Mouse (Mus musculus) gonadal fat pad, adult 2 months (tissue): Measurements from ENCODE around the gene Carns1. TPM values are rescaled to one million over a fixed set of nuclear protein-coding genes. Genes with fewer than 3 reads are reported as not detected.

Experiments
- polyA plus RNA-seq: library from polyadenylated mRNA; depleted of rRNA; stranded (reverse); fragments of >200 nt; gene quantifications from 2 replicates; pipeline ENCODE4 v1.2.3, GENCODE M21; 2012; rRNA removed

Carns1 gene
- polyA plus RNA-seq, 1 experiment = 10.0 TPM

Other genes with a start within 250 kb of the Carns1 start
- 9.2 and 12.7 TPM in 2 replicates for gene Aldh3b1, start 245.7 kb downstream of the Carns1 start, polyA plus RNA-seq
- 93.7 TPM in 2 replicates for gene Unc93b1, start 240.3 kb downstream of the Carns1 start, polyA plus RNA-seq
- gene Aldh3b3, start 216.8 kb downstream of the Carns1 start, polyA plus RNA-seq = 0.51 and 0.86 TPM in 2 replicates
- gene Aldh3b2, start 203.2 kb downstream of the Carns1 start, polyA plus RNA-seq = 20.1 and 30.9 TPM in 2 replicates
- 45.4 and 50.9 TPM in 2 replicates for gene Acy3, start 188.9 kb downstream of the Carns1 start, polyA plus RNA-seq
- not detected in 2 replicates for gene Tbx10, start 182.7 kb downstream of the Carns1 start, polyA plus RNA-seq
- gene Nudt8, start 174.9 kb downstream of the Carns1 start, polyA plus RNA-seq = 10.2 and 19.7 TPM in 2 replicates
- gene Gm49405, start 174.9 kb downstream of the Carns1 start, polyA plus RNA-seq = 1.3 and 1.4 TPM in 2 replicates
- gene Doc2g, start 172.2 kb downstream of the Carns1 start, polyA plus RNA-seq = 5.5 and 6.1 TPM in 2 replicates
- 152 and 165 TPM in 2 replicates for gene Ndufv1, start 162.7 kb downstream of the Carns1 start, polyA plus RNA-seq
- 787 and 813 TPM in 2 replicates for gene Gstp1, start 137.5 kb downstream of the Carns1 start, polyA plus RNA-seq
- 14.7 and 39.9 TPM in 2 replicates for gene Gstp2, start 129.5 kb downstream of the Carns1 start, polyA plus RNA-seq
- gene Gstp3, start 115.9 kb downstream of the Carns1 start, polyA plus RNA-seq = 0.93 and 3.0 TPM in 2 replicates
- not detected in 2 replicates for gene Cabp2, start 93.9 kb downstream of the Carns1 start, polyA plus RNA-seq
- 162 and 208 TPM in 2 replicates for gene Cdk2ap2, start 78.3 kb downstream of the Carns1 start, polyA plus RNA-seq
- gene Pitpnm1, start 75.5 kb downstream of the Carns1 start, polyA plus RNA-seq = 68.4 and 81.9 TPM in 2 replicates
- gene Aip, start 49.6 kb downstream of the Carns1 start, polyA plus RNA-seq = 99.1 and 121 TPM in 2 replicates
- gene Gpr152, start 35.7 kb downstream of the Carns1 start, polyA plus RNA-seq = 0.20 and 0.39 TPM in 2 replicates
- gene Cabp4, start 31.4 kb downstream of the Carns1 start, polyA plus RNA-seq = 0.15 and 0.28 TPM in 2 replicates
- 251 and 287 TPM in 2 replicates for gene Coro1b, start 26.9 kb downstream of the Carns1 start, polyA plus RNA-seq
- 5.8 and 5.9 TPM in 2 replicates for gene Ptprcap, start 21.9 kb downstream of the Carns1 start, polyA plus RNA-seq
- 31.1 and 32.0 TPM in 2 replicates for gene Rps6kb2, start 12.1 kb downstream of the Carns1 start, polyA plus RNA-seq
- gene Tbc1d10c, start 15.8 kb upstream of the Carns1 start, polyA plus RNA-seq = 3.6 and 4.5 TPM in 2 replicates
- gene Ppp1ca, start 16.6 kb upstream of the Carns1 start, polyA plus RNA-seq = 570 and 585 TPM in 2 replicates
- 27.3 and 31.9 TPM in 2 replicates for gene Rad9a, start 26.2 kb upstream of the Carns1 start, polyA plus RNA-seq
- gene Clcf1, start 38.8 kb upstream of the Carns1 start, polyA plus RNA-seq = 6.6 and 7.9 TPM in 2 replicates
- gene AC109138.7, start 38.9 kb upstream of the Carns1 start, polyA plus RNA-seq = 1.2 TPM in 1 of 2 replicates, not detected in the other
- 111 and 164 TPM in 2 replicates for gene Pold4, start 56.4 kb upstream of the Carns1 start, polyA plus RNA-seq
- 87.3 and 91.4 TPM in 2 replicates for gene Ssh3, start 93.7 kb upstream of the Carns1 start, polyA plus RNA-seq
- 12.6 and 13.7 TPM in 2 replicates for gene Ankrd13d, start 107.7 kb upstream of the Carns1 start, polyA plus RNA-seq
- gene Grk2, start 130.7 kb upstream of the Carns1 start, polyA plus RNA-seq = 74.0 and 79.1 TPM in 2 replicates
- gene Kdm2a, start 222.8 kb upstream of the Carns1 start, polyA plus RNA-seq = 119 and 122 TPM in 2 replicates